Mouse (Mus musculus) stomach, embryonic 16.5 days (tissue): Measurements from ENCODE around the gene Irgq. TPM values are rescaled to one million over a fixed set of nuclear protein-coding genes. Genes with fewer than 3 reads are reported as not detected.

Experiments
- polyA plus RNA-seq: library from polyadenylated mRNA; unstranded; fragments of >200 nt; fragmentation: Nextera tagmentation; extraction: Ambion mirVana; gene quantifications from 2 replicates; pipeline ENCODE4 v1.2.1, GENCODE M21; 2015

Irgq gene
- polyA plus RNA-seq, 1 experiment from 2014 or later, result 5.6 TPM

Other genes starting within 250 kb of the Irgq start
- gene Zfp61, start 229.5 kb upstream of the Irgq start, polyA plus RNA-seq, result 31.4 and 32.2 TPM in 2 replicates
- gene Zfp94, start 214.0 kb upstream of the Irgq start, polyA plus RNA-seq, result 9.0 and 10.3 TPM in 2 replicates
- gene Tescl, start 196.8 kb upstream of the Irgq start, polyA plus RNA-seq, result 0.15 TPM in 1 of 2 replicates, not detected in the other
- gene Lypd5, start 181.5 kb upstream of the Irgq start, polyA plus RNA-seq, result 11.6 and 36.4 TPM in 2 replicates
- 7.4 and 8.5 TPM in 2 replicates for gene Kcnn4, start 160.4 kb upstream of the Irgq start, polyA plus RNA-seq
- gene Smg9, start 131.1 kb upstream of the Irgq start, polyA plus RNA-seq, result 19.5 and 21.3 TPM in 2 replicates
- 0.17 and 0.26 TPM in 2 replicates for gene Irgc1, start 78.4 kb upstream of the Irgq start, polyA plus RNA-seq
- 13.3 and 15.4 TPM in 2 replicates for gene Plaur, start 68.2 kb upstream of the Irgq start, polyA plus RNA-seq
- 4.4 TPM in 2 replicates for gene Cadm4, start 48.7 kb upstream of the Irgq start, polyA plus RNA-seq
- 22.3 and 24.6 TPM in 2 replicates for gene Zfp428, start 23.7 kb upstream of the Irgq start, polyA plus RNA-seq
- gene AC161166.1, start 18.2 kb upstream of the Irgq start, polyA plus RNA-seq, result 0.19 and 0.30 TPM in 2 replicates
- gene Pinlyp, start 15.4 kb downstream of the Irgq start, polyA plus RNA-seq, result 16.4 and 26.0 TPM in 2 replicates
- gene Xrcc1, start 15.6 kb downstream of the Irgq start, polyA plus RNA-seq, result 91.4 and 114 TPM in 2 replicates
- 35.6 and 43.4 TPM in 2 replicates for gene Ethe1, start 56.9 kb downstream of the Irgq start, polyA plus RNA-seq
- 3.5 and 4.0 TPM in 2 replicates for gene Zfp575, start 57.0 kb downstream of the Irgq start, polyA plus RNA-seq
- 0.70 and 0.72 TPM in 2 replicates for gene Phldb3, start 80.1 kb downstream of the Irgq start, polyA plus RNA-seq
- 95.4 and 131 TPM in 2 replicates for gene Lypd3, start 105.9 kb downstream of the Irgq start, polyA plus RNA-seq
- not detected in 2 replicates for gene Tex101, start 146.0 kb downstream of the Irgq start, polyA plus RNA-seq
- gene BC049730, start 178.6 kb downstream of the Irgq start, polyA plus RNA-seq, result not detected in 2 replicates
- not detected in 2 replicates for gene Gm4763, start 196.2 kb downstream of the Irgq start, polyA plus RNA-seq
- 5.2 and 6.8 TPM in 2 replicates for gene Cd177, start 229.6 kb downstream of the Irgq start, polyA plus RNA-seq
- 1.2 and 1.4 TPM in 2 replicates for gene Ceacam10, start 246.5 kb downstream of the Irgq start, polyA plus RNA-seq